Mouse (Mus musculus) erythroblast, embryonic 14.5 days (primary cell): Measurements from ENCODE around the gene Itk.

ENCODE experiments used
- GATA1 ChIP-seq: IDR thresholded peaks from 2 replicates; pipeline ENCODE4 v1.6.1; 2012; ENCODE audit warnings: low read length, inconsistent platforms, mixed read lengths
- TAL1 ChIP-seq: IDR thresholded peaks from 3 replicates; pipeline ENCODE4 v1.6.1; 2012; ENCODE audit warnings: low read length, inconsistent platforms, mixed read lengths

- TF ChIP-seq GATA1, result no peak
- no peak for TF ChIP-seq TAL1
These were observed 28.2 kb downstream of the Itk start for GRCm38 (mm10) chr11:46360991-46361665.
